Mouse (Mus musculus): ENCODE data around the gene 4632433K11Rik.
"Not testable (repeated sequence)": the region's sequence is repeated elsewhere in the genome, so short reads cannot be mapped to it uniquely, and the experiment has no call there.

4632433K11Rik gene

GRCm38 (mm10) chr7:5033818-5034217, at the start of gene 4632433K11Rik:
TSS of gene 4632433K11Rik (plus strand) at chr7:5034118.
- DNase-seq: no peak

GRCm38 (mm10) chr7:4988250-4988649, 45.7 kb upstream of the 4632433K11Rik start:
- DNase-seq: no peak

GRCm38 (mm10) chr7:4993347-4993998, 40.4 kb upstream of the 4632433K11Rik start:
- DNase-seq: no peak

GRCm38 (mm10) chr7:4993999-4994788, 39.7 kb upstream of the 4632433K11Rik start:
- DNase-seq: no peak

GRCm38 (mm10) chr7:4995268-4996002, 38.5 kb upstream of the 4632433K11Rik start:
- no peak for DNase-seq

- DNase-seq: peak; percentile 84 to 85
Observed at GRCm38 (mm10) chr7:4996003-4996895, 37.7 kb upstream of the 4632433K11Rik start, which contains the start of gene Zfp579. TSS of gene Zfp579 (minus strand) at chr7:4996158.

GRCm38 (mm10) chr7:4996934-4997333, 37.0 kb upstream of the 4632433K11Rik start:
- no peak for DNase-seq

GRCm38 (mm10) chr7:4999876-5000275, 34.0 kb upstream of the 4632433K11Rik start:
- peak; percentile 54 to 62 for DNase-seq

- DNase-seq: not testable (repeated sequence)
Observed at GRCm38 (mm10) chr7:5002876-5003275, 31.0 kb upstream of the 4632433K11Rik start.

GRCm38 (mm10) chr7:5008229-5008628, 25.7 kb upstream of the 4632433K11Rik start:
- DNase-seq: no peak

- DNase-seq: no peak
Observed at GRCm38 (mm10) chr7:5012681-5013513, 21.0 kb upstream of the 4632433K11Rik start.

GRCm38 (mm10) chr7:5014251-5015117, 19.4 kb upstream of the 4632433K11Rik start, which contains the start of the genes Zfp524 and Fiz1:
TSS of gene Zfp524 (plus strand) at chr7:5014415.
TSS of gene Fiz1 (minus strand) at chr7:5014697.
- peak; percentile 98 to 99 for DNase-seq

- DNase-seq: peak; percentile 85
Observed at GRCm38 (mm10) chr7:5015118-5016001, 18.6 kb upstream of the 4632433K11Rik start, which contains the start of gene Gm44973. TSS of gene Gm44973 (plus strand) at chr7:5015496.

GRCm38 (mm10) chr7:5016057-5016456, 17.9 kb upstream of the 4632433K11Rik start:
- DNase-seq: no peak

GRCm38 (mm10) chr7:5016920-5017319, 17.0 kb upstream of the 4632433K11Rik start:
- DNase-seq: peak; percentile 10 to 15

- DNase-seq: peak; percentile 50 to 61
Observed at GRCm38 (mm10) chr7:5017352-5017751, 16.6 kb upstream of the 4632433K11Rik start.

- DNase-seq: no peak
Observed at GRCm38 (mm10) chr7:5017931-5018330, 16.0 kb upstream of the 4632433K11Rik start.

GRCm38 (mm10) chr7:5019576-5019975, 14.3 kb upstream of the 4632433K11Rik start:
- DNase-seq: peak in 1 of 2 experiments; percentile 7

Measured in B cell, adult 2 months (primary cell).